Mouse (Mus musculus) stomach, embryonic 14.5 days (tissue): ENCODE measurements around the gene Atg16l1. TPM values are rescaled to one million over a fixed set of nuclear protein-coding genes. Genes with fewer than 3 reads are reported as not detected.

Experiments
- ATAC-seq: fragments of 200-750 bp; cut with Nextera tagmentation; 2 replicates; pipeline ENCODE4 v1.8.0; 2017; ENCODE audit warnings: low read depth, moderate TSS enrichment; ENCODE audit not compliant: insufficient number of reproducible peaks, insufficient read depth, low FRiP score
- H3K27ac ChIP-seq: fragments of 300-500 bp; sonication (generic); 2 replicates; pipeline ENCODE4 v1.5.1; 2014; ENCODE audit warnings: mild to moderate bottlenecking, low read length, moderate library complexity, mixed read lengths
- H3K27me3 ChIP-seq: fragments of 300-500 bp; sonication (generic); 2 replicates; pipeline ENCODE4 v1.6.1; 2014; ENCODE audit warnings: low read length, control low read depth, mixed read lengths; ENCODE audit not compliant: control insufficient read depth, insufficient read depth
- H3K36me3 ChIP-seq: fragments of 300-500 bp; sonication (generic); 2 replicates; pipeline ENCODE4 v1.6.1; 2014; ENCODE audit warnings: mild to moderate bottlenecking, control low read depth, low read length, moderate library complexity, mixed read lengths; ENCODE audit not compliant: control insufficient read depth, insufficient read depth
- H3K4me1 ChIP-seq: fragments of 300-500 bp; sonication (generic); 2 replicates; pipeline ENCODE4 v1.6.1; 2014; ENCODE audit warnings: low read length, control low read depth, mixed read lengths; ENCODE audit not compliant: control insufficient read depth, insufficient read depth
- H3K4me2 ChIP-seq: fragments of 300-500 bp; sonication (generic); replicated peaks from 2 replicates; pipeline ENCODE4 v1.6.1; 2014; ENCODE audit warnings: low read depth, low read length, control low read depth
- H3K4me3 ChIP-seq: fragments of 300-500 bp; sonication (generic); 2 replicates; pipeline ENCODE4 v1.5.1; 2014; ENCODE audit warnings: low read depth, low read length, control low read depth
- H3K9ac ChIP-seq: fragments of 300-500 bp; sonication (generic); replicated peaks from 2 replicates; pipeline ENCODE4 v1.6.1; 2014; ENCODE audit warnings: low read depth, mild to moderate bottlenecking, control low read depth, low read length, moderate library complexity, mixed read lengths
- H3K9me3 ChIP-seq: fragments of 300-500 bp; sonication (generic); 2 replicates; pipeline ENCODE4 v1.6.1; 2016; ENCODE audit warnings: low read depth, low read length, control low read depth; ENCODE audit not compliant: control insufficient read depth
- WGBS: fragments of 180-500 bp; shearing (Covaris S2); extraction: QIAGEN DNeasy Blood & Tissue Kit; methylation state at CpG from one replicate; pipeline ENCODE4 v1.1.7; 2014; 5-methylcytosine and 5-hydroxymethylcytosine counted together
- polyA plus RNA-seq: library from polyadenylated mRNA; unstranded; fragments of >200 nt; fragmentation: Nextera tagmentation; extraction: Ambion mirVana; gene quantifications from 2 replicates; pipeline ENCODE4 v1.2.1, GENCODE M21; 2014

Atg16l1 gene
- polyA plus RNA-seq, 1 experiment from 2014 or later: 36.1 TPM

DNA sequence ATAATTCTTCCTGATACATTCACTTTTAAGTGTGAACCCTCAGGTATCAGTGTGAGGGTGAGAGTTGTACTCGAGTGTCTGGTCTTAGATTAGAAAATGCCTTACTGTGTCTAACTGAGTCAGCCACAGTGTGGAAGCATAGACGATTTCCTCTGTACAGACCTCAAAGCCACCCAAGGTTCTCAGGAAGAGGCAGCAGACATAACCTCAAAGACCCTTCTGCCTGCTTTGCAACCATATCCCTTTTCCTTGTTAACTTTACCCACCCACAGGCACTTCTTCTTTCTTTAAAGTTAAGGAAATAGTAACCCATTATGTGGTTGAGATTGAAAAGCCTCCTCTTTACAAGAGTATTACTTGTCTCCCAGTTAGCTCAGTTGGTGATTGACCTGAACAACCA lies 10.1 kb downstream of the Atg16l1 start:
- H3K27me3 ChIP-seq: no peaks in the 10 kb centered on the region
- peaks cover 78% of the 10 kb centered on the region for H3K36me3 ChIP-seq
- no peak overlapping the region for H3K9ac ChIP-seq
- no peak for ATAC-seq
- H3K4me3 ChIP-seq: no peak overlapping the region
- H3K4me2 ChIP-seq: no peak overlapping the region
- H3K4me1 ChIP-seq: no peaks in the 10 kb centered on the region
- H3K27ac ChIP-seq: no peak overlapping the region
- WGBS: 95% methylated on average over 2 of the region's 2 CpGs
- H3K9me3 ChIP-seq: no peaks in the 10 kb centered on the region

DNA sequence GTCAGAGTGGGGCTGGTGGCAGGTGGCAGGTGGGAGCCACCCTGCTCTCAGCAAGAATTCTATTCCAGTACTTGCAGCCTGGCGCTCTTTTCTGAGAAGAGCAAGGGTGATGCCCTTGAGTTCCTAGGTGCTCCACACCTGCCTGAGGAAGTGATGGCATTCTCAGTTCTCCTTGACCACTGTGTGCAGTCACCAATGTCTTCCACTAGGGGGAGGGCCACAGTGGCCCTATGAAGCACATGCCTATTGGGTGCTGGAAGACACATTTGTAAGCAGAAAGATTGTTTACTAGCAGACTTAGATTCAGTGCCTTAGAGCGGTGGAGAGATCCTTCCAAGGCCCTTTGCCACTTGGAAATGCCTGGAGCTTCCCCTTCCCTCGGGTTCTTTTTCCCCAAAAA lies 10.6 kb downstream of the Atg16l1 start:
- H3K27ac ChIP-seq: no peak overlapping the region
- peaks cover 83% of the 10 kb centered on the region for H3K36me3 ChIP-seq
- 94% methylated on average over 3 of the region's 3 CpGs for WGBS
- H3K27me3 ChIP-seq: no peaks in the 10 kb centered on the region
- no peak overlapping the region for H3K4me3 ChIP-seq
- H3K4me1 ChIP-seq: no peaks in the 10 kb centered on the region
- no peak overlapping the region for H3K4me2 ChIP-seq
- no peaks in the 10 kb centered on the region for H3K9me3 ChIP-seq
- ATAC-seq: no peak
- no peak overlapping the region for H3K9ac ChIP-seq

- H3K4me2 ChIP-seq: no peak overlapping the region
- no peaks in the 10 kb centered on the region for H3K4me1 ChIP-seq
- no peak overlapping the region for H3K4me3 ChIP-seq
- peaks cover 78% of the 10 kb centered on the region for H3K36me3 ChIP-seq
- H3K9me3 ChIP-seq: no peaks in the 10 kb centered on the region
- WGBS: 100% methylated on average over 2 of the region's 2 CpGs
- H3K27ac ChIP-seq: no peak overlapping the region
- H3K9ac ChIP-seq: no peak overlapping the region
- no peak for ATAC-seq
- no peaks in the 10 kb centered on the region for H3K27me3 ChIP-seq
These were observed 13.6 kb downstream of the Atg16l1 start for GRCm38 (mm10) chr1:87769263-87769662.

DNA sequence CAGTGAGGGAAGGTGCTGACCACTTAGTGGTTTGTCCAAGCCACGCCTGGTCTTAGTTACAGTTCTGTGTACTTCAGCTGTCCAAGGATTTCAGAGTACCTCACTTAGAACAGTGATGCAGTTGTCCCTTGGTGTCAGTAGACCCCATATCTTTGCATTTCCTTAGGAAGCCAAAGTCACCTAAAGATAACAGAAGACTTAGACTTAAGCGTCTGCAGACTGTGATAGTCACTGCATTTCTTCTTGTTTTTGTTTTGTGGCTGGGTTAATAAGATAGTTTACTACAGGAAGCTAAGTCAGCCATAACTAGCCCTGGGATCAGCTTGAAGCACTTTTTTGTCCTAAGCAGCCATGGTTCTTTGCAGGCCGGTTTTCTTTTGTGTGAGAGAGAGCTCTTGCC lies 14.8 kb downstream of the Atg16l1 start:
- Histone ChIP-seq H3K36me3 (peaks cover 76% of the 10 kb centered on the region), H3K4me1 (no peaks in the 10 kb centered on the region), H3K27me3 (no peaks in the 10 kb centered on the region), H3K4me3 (no peak overlapping the region), H3K4me2 (no peak overlapping the region), H3K27ac (no peak overlapping the region), H3K9me3 (no peaks in the 10 kb centered on the region), H3K9ac (no peak overlapping the region)
- no peak for ATAC-seq
- 93% methylated on average over 3 of the region's 3 CpGs for WGBS

- H3K4me3 ChIP-seq: no peak overlapping the region
- no peak for ATAC-seq
- no peaks in the 10 kb centered on the region for H3K4me1 ChIP-seq
- no peaks in the 10 kb centered on the region for H3K9me3 ChIP-seq
- peaks cover 76% of the 10 kb centered on the region for H3K36me3 ChIP-seq
- no peak overlapping the region for H3K27ac ChIP-seq
- H3K9ac ChIP-seq: no peak overlapping the region
- H3K27me3 ChIP-seq: no peaks in the 10 kb centered on the region
- 93% methylated on average over 3 of the region's 3 CpGs for WGBS
- H3K4me2 ChIP-seq: no peak overlapping the region
These were observed 16.1 kb downstream of the Atg16l1 start for GRCm38 (mm10) chr1:87771724-87772123.

DNA sequence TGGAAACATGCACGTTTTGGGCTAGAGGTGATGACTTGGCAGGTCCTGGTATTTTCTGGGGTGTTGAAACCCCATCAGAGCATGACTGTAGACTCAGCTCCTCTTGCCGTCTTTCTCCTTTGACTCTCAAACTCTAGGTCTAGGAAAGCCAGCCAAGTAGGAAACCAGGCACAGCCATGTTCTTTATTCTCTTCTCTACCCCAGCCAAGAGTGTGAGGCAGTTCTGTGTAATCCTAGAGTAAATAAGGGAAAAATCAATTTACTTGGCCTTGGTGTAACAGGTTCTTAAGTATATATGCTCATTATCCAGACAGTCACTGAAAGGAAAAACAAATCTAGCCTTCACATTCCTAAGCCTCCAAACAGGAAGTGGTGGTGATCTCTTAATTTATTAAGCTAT lies 17.7 kb downstream of the Atg16l1 start:
- no peak overlapping the region for H3K9ac ChIP-seq
- H3K9me3 ChIP-seq: no peaks in the 10 kb centered on the region
- no peak for ATAC-seq
- 74% methylated on average over 2 of the region's 2 CpGs for WGBS
- no peaks in the 10 kb centered on the region for H3K4me1 ChIP-seq
- no peak overlapping the region for H3K4me3 ChIP-seq
- H3K27me3 ChIP-seq: no peaks in the 10 kb centered on the region
- no peak overlapping the region for H3K4me2 ChIP-seq
- peaks cover 73% of the 10 kb centered on the region for H3K36me3 ChIP-seq
- H3K27ac ChIP-seq: no peak overlapping the region

DNA sequence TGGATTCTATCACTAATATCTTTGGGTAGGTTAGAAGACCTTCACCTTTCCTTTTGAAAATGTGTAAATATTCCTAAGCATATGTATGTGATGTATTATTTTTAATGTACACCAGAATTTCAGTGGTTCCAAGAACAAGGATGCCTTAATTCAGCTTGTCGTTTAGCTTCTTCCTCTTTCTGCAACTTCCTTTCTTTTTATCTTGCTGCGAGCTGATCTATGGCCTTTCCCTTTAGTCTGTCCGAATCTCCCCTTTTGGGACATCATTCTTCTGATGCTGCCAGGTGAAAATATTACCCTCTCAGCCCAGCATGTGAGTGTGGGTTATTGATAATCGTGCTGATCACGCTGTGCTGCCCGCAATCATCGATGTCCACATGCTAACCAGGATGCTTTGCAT lies 19.2 kb downstream of the Atg16l1 start:
- Histone ChIP-seq H3K36me3 (peaks cover 81% of the 10 kb centered on the region), H3K27me3 (no peaks in the 10 kb centered on the region), H3K4me1 (no peaks in the 10 kb centered on the region), H3K27ac (no peak overlapping the region), H3K9me3 (no peaks in the 10 kb centered on the region), H3K4me3 (no peak overlapping the region), H3K9ac (no peak overlapping the region), H3K4me2 (no peak overlapping the region)
- ATAC-seq: no peak
- WGBS: 93% methylated on average over 7 of the region's 7 CpGs

DNA sequence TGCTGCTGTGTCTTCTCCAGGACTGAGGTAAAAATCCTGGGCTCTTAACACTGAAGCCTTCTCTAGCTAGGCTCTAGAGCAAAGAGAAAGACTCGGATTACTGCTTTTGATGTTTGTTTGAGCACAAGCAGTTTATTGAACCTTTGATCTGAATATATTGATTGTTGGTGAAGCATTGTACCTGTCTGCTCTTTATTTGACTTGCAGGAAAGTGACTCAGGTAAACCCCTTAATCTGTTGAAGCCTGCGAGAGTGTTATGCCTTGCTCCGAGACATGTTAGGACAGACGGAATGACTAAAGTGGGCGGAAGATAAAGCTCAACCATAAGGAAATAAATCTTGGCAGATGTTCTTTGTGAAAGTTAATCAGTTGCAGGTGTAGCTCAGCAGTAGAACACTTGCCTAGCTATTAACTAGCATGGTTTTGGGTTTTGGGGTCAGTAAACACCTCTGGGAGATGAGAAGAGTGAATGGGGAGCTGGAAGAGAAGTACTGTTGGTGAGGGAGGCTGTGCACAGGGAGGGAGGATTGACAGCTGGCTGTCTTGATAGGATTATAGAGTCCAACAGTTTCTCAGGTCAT lies 23.6 kb downstream of the Atg16l1 start:
- H3K27me3 ChIP-seq: no peaks in the 10 kb centered on the region
- no peak overlapping the region for H3K9ac ChIP-seq
- no peak overlapping the region for H3K27ac ChIP-seq
- WGBS: 70% methylated on average over 5 of the region's 5 CpGs
- H3K36me3 ChIP-seq: peaks cover 82% of the 10 kb centered on the region
- no peak for ATAC-seq
- H3K4me2 ChIP-seq: no peak overlapping the region
- H3K4me3 ChIP-seq: no peak overlapping the region
- no peaks in the 10 kb centered on the region for H3K4me1 ChIP-seq
- no peaks in the 10 kb centered on the region for H3K9me3 ChIP-seq

GRCm38 (mm10) chr1:87785703-87786102 lies 30.0 kb downstream of the Atg16l1 start:
- WGBS: 80% methylated on average over 8 of the region's 8 CpGs
- no peak overlapping the region for H3K9ac ChIP-seq
- no peak overlapping the region; the same call in 1 of the 2 replicates for H3K27ac ChIP-seq
- no peak overlapping the region for H3K4me2 ChIP-seq
- no peaks in the 10 kb centered on the region for H3K4me1 ChIP-seq
- H3K36me3 ChIP-seq: peaks cover 55% of the 10 kb centered on the region
- no peaks in the 10 kb centered on the region for H3K27me3 ChIP-seq
- no peak overlapping the region for H3K4me3 ChIP-seq
- H3K9me3 ChIP-seq: no peaks in the 10 kb centered on the region
- ATAC-seq: no peak
